Mouse (Mus musculus) right cerebral cortex, postnatal 4 days (tissue): Measurements from ENCODE around the gene Daglb.
"Not testable (repeated sequence)": the region's sequence is repeated elsewhere in the genome, so short reads cannot be mapped to it uniquely, and the experiment has no call there.

Source experiments
- DNase-seq: peaks from one replicate; pipeline ENCODE4 v3.0.0-alpha.2; 2022

The Daglb gene

DNA sequence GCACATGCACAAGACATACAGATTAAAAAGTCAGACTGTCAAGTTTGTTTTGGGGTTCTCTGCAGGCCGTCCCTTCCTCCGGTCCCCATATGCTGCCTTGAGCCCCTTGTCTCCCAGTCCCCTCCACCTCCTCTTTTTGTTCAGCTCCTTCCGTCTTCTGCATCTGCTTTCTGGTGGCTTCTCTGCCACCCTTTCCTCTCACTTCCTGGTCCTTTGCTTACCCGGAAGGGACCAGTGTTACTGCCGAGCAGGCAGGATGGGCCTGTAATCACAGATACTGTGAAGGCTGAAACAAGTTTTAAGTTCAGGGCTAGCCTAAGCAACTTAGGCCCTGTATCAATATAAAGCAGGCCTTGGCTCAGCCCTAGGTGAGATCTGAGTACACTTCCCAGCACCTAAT is 23.6 kb downstream of the Daglb start:
- no peak for DNase-seq

- no peak for DNase-seq
Measured at GRCm38 (mm10) chr5:143489749-143490342, 25.5 kb downstream of the Daglb start.

- no peak for DNase-seq
Measured at GRCm38 (mm10) chr5:143491736-143492135, 27.4 kb downstream of the Daglb start.

- DNase-seq, result no peak
Measured at GRCm38 (mm10) chr5:143493163-143493562, 28.8 kb downstream of the Daglb start.

DNA sequence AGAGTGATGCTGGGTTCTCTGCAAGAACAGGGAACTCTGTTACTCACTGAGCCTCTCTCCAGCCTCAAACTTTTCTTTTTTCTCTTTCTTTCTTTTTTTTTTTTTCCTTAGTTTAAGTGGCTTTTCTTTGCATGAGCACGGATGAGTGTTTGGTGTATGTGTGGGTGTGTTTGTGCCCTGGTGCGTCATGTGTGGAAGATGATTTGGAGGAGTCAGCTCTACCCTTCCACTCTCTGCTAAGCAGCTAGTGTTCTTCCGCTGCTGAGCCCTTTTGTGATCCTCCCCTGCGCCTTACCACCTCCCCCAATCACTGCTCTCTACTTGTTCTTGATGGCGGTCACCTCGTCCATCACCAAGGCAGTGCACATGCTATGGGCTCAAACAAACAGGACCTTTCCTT is 31.3 kb downstream of the Daglb start:
- no peak for DNase-seq

GRCm38 (mm10) chr5:143497451-143497850 is 33.1 kb downstream of the Daglb start:
- no peak for DNase-seq

DNA sequence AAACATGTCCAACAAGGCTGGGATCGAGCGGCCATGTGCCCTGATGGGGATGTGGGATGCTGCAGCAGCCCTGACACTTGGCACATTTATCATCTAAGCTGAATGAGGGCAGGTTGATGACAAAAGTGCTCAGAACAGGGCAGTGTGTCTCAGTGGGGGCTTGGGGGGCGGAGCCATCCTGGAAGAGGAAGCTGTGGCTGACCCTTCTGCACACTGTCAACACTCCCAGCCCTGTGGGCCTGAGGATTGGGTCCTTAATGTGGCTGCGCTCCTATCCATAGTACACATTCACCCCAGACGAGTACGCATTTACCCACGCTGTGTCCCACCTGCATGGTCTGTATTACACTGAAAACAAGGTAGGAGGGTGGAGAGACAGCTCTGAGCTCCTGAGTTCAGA is 34.8 kb downstream of the Daglb start:
- DNase-seq, result no peak

DNA sequence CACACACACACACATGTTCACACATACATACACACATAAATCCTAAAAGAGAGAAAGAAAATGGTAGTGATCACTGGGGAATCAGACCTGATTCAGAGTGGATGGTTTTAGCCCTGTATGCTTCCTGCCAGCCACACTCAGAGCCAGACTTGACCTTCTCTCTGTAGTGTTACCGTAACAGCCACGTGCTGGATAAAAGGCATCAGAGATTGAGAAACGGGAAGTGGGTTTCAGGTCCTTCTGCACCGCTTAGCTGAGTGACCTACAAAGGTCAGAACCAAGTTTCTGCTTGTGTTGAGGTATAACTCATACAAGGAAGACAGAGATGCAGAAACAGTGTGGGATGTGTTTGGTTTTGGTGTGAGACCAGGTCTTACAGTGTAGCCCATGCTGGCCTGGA is 35.3 kb downstream of the Daglb start:
- no peak for DNase-seq

DNA sequence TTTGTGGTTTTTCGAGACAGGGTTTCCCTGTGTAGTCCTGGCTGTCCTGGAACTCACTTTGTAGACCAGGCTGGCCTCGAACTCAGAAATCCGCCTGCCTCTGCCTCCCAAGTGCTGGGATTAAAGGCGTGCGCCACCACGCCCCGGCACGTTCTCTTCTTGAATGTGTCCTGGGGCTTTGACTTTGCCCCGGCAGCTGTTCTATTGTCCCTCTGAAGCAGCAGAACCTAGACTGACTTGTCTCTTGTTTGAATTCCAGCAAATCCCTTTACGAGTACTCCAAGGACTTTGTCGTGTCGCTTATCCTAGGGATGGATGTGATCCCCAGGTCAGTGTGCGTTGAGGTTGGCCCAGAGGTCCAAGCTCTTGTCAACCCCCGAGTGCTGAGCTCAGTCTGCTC is 36.3 kb downstream of the Daglb start:
- not testable (repeated sequence) for DNase-seq

GRCm38 (mm10) chr5:143501140-143501539 is 36.8 kb downstream of the Daglb start:
- no peak for DNase-seq

- no peak for DNase-seq
Measured at GRCm38 (mm10) chr5:143501649-143502048, 37.3 kb downstream of the Daglb start.

GRCm38 (mm10) chr5:143502899-143503557 is 38.6 kb downstream of the Daglb start:
- no peak for DNase-seq

DNA sequence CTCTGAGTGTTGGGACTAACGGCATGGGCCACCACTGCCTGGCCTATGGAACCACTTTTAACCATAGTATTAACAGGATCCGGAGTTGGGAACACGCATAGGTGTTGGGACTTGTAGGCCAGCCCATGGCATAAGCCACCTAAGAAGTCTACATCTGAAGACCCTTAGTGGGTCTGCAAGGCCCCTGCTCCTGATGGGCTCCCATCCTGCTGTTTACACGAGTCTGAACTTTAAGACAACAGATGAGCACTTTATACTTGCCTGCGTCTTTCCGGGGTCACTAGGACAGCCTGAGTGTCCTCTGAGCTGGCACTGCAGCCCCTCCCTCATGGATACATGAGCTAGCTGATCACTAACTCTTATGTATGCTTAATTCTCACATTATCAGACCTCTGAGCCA is 39.4 kb downstream of the Daglb start:
- no peak for DNase-seq

DNA sequence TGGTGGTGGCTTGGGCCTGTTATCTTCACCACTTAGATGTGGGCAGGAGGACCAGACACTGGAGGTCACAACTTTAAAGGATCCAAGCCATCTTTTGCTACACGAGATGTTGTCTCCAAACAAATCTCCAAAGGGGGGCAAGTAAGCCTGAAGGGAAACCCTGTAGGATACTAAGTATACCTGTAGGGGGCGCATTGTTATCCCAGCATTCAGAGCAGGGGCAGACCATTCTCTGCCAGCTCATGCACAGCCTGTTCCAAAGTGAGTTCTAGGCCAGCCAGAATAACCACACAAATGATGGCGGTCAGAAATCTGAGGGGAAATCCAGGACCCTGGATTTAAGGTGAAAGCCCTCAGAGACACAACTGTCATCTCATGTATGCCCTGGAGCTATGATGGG is 40.1 kb downstream of the Daglb start:
- no peak for DNase-seq

GRCm38 (mm10) chr5:143505056-143505455 is 40.7 kb downstream of the Daglb start:
- DNase-seq, result no peak

DNA sequence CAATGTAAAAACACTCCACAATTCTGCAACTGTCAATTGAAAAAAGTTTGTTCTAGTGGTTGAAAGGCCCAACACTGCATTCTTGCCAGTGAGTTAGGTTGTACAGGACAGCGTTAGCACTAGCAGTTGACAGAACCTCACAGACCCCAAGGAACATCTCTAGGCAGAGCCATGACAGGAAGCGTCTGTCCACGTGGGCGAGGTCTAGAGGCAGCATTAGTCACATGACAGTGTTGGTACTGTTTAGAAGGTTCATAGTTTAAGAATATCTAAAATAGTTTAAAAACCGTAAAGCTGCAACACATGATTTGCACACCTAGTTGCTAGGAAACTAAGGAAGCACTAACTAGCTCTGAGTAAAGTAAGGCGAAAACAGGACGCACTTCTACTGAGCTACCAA is 41.2 kb downstream of the Daglb start:
- DNase-seq, result no peak

DNA sequence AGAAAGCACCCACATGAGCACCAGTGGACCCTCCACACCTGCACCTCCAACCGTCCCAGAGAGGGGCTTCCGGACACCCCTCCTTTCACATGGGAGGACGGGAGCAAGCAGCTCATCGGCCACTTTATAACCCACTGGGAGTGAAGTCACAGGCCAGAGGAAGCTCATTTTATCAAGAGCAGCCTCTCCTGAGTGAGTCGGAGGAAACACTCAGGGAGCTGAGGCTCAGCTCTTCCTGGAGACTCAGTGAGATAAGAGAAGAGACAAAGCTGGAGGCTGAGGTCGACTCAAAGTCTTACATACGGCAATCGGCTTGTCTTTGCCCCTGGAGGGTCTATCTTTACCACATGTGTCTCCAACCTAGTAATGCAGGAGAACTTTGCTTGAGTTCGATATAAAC is 44.9 kb downstream of the Daglb start:
- DNase-seq, result no peak

DNA sequence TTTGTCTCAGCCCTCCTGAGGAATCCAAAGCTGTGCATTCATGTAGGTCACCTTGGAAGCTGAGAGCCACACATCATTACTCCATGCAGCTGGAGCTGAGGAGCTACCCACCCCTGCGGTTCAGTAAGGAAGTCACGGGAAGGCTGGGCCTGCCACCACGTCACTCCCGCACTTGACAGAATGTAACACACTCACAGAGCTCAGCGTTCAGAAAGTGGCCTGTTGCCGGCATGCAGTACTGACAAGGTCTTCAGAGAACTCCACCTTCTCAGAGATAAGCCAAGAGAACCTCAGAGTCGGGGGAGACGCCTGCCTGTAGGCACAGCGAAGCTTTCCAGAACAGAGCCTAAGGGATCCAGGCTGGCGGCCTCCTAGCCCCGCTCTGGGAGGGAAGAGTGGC is 45.4 kb downstream of the Daglb start:
- DNase-seq, result no peak

GRCm38 (mm10) chr5:143511577-143511976 is 47.2 kb downstream of the Daglb start:
- no peak for DNase-seq

DNA sequence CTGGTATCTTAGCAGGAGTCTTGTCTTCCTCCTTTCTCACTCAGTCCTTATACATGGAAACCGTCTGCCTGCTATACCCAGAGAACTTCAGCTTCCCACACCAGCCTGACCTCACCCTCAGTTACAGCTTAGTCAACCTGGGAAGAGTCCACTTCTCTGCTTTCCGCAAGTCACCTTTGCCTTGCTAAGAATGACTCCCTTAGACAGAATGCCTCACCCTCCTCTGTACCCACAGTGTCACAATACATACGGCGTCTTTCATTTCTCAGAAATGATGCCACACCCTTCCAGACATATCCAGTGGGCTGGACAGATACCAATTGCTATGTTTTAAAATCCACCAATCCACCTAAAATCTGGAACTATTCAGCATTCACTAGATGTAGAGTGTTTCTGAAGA is 47.9 kb downstream of the Daglb start:
- no peak for DNase-seq

- no peak for DNase-seq
Measured at GRCm38 (mm10) chr5:143514878-143515277, 50.5 kb downstream of the Daglb start.

DNA sequence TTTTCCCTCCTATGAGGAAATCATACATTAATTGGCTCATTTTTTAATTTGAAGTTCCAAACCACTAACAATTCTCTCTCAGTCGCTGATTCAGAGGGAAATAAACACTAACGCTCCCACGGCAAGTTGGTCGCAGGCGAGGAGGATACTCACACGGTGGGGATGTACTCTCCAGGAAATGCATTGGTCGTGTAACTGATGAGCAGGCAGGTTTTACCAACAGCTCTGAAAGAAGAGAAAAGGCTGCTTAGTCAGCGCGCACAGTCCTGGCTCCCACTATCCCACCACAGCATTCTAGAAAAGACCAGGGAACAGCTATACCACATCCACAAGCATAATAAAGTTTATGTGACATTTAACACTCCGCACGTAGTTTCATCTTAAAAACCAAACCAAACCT is 52.6 kb downstream of the Daglb start:
- no peak for DNase-seq

DNA sequence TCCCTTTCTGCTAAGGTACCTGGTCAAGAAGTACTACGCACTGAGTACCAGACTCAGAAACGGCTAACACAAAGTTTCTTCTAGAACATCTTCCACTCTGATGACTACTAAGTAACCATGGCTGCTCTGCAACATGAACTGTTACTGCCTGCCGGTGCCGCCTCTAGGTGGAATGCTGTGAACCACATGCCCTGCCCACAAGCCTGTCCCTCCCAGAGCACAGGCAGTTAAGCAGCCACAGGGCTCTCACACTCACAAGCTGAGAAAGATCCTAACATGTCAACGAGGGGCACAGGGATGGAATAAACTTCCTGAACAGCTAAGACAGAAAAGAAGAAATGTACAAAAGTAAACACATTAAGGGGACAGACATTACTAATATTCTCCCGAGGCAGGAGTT is 53.1 kb downstream of the Daglb start:
- no peak for DNase-seq

DNA sequence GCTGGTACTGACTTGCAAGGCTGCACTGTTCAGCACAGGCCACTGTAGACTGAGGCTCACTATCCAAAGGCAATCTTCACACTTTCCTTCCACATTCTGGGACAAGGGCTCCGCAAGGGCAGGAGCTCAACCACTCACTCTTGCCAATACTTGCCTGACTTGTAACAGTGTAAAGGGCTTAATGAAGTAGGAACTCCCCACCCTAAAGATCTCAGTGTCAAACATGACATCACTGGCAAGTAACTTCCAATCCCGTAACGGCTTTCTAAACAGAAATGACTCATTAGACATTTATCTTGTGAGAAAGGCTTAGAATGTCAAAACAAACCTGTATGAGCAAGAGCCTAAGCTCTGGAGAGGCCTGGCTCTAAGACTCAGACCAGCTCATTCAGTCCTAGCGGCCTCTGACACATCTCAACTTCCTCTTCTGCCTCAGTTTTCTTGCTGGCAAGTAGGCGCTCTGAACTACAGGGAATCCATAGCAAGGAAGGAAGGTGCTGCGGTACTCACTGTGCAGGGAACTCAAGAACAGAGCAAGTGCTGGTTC is 53.7 kb downstream of the Daglb start:
- DNase-seq, result no peak

DNA sequence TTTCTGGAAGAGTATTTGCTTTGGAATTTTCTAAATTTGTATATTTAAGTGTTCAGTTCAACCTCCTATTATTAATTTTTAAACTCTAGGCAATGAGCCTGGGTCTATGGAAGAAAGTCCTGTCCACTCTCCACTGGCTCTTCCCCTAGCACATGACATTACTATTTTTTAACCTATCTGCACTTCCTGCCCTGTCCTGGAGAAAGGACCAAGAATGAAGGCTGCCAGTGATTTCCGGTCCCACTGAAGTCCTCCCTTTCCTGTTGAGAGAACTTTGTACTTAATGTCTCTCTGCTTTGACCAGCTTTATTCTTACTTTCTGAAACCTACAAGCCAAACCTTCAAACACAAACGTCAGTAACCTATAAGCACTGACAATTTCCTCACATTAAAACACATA is 56.0 kb downstream of the Daglb start:
- no peak for DNase-seq
